Mouse (Mus musculus) urinary bladder, adult 18-20 months (tissue): Measurements from ENCODE around the gene Heg1.

Source experiments
- DNase-seq, 2 experiments: peaks; one replicate each; pipeline ENCODE4 v3.0.0; 2022; ENCODE audit warnings: low spot score in 2 of 2, mixed read lengths in 2 of 2

Gene Heg1

DNA sequence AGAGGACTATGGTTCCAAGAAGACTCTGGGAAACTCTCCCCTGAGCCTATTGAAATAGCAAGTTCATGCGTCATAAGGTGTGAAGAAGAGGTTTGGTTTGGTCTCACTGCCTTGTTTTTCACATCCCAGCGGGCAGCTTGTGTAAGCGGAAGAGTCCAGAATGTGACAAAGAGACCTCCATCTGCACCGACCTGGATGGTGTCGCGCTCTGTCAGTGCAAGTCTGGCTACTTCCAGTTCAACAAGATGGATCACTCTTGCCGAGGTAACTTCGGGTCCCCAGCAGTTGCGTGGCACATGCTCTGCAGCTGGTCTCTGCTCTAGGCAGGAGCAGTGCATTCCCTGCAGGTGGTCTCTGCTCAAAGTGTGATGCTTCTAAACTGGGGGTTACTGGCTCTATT lies 58.1 kb downstream of the Heg1 start:
- no peak for DNase-seq

- DNase-seq: no peak
Measured at GRCm38 (mm10) chr16:33744622-33745419, 60.7 kb downstream of the Heg1 start.

DNA sequence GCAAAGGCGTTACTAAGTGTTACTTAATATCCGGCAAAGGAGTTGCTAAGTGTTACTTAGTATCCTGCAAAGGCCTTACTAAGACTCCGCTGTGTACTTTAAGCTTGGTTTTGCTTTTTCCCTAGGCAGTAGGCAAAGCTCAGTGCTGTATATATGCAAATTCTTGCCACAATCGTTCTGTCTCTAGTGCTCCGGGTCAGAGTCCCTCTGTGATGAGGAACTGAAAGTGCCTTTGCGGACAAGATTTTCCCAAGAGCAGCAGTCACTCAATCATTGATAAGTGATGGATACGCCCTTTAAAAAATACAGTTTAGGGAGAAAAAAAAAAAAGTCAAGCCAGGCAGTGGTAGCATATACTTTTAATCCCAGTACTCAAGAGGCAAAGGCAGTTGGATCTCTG lies 61.3 kb downstream of the Heg1 start:
- DNase-seq: no peak

DNA sequence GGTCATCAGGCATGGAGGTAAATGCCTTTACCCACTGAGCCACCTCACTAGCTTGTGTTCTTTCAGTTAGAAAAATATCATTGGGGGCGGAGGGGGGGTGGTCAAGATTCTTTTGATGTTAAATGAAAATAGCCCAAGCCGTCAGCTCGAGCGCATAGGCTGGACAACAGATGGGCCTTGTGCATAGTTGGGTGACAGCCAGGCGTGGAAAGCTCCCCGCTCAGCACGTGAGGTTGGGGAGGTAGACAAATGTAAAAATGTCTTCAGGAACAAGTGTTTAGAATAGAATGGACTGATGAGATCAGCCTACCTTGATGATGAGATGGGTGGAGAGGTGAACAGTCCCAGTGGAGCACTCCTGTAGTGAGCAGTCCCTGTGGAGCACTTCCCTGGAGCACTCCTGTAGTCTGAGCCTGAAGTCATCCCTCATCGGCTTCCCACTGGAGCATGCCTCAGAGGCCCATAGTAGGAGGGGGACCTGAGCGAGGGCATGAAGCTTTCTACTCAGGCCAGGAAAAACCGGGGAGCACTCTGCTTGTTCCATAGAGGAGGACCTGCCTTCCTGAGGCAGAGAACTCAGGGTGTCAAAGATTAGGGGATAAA lies 62.0 kb downstream of the Heg1 start:
- no peak for DNase-seq

DNA sequence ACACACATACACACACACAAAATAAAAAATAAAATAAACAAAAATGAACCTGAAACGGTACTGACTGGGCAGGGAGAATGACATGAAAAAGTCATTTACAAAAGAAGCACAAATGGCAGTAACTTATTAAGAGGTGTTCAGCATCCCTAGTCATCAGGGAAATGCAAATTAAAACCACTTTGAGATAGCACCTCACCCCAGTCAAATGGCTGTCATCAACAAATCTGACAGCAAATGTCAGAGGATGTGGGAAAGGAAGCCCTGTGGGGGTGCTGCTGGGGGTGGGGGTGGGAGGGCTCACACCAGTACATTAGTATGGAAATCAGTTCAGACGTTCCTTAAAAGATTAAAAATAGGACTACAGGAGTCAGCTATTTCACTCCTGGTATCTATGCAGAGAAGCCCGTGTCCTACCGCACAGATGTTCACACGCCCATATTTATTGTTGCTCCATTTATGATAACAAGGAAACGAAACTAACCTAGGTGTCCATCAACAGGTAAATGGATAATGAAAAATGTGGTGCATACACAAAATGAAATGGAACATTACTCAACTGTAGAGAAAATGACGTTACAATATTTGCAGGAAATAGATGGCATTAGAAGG lies 63.3 kb downstream of the Heg1 start:
- DNase-seq: no peak

DNA sequence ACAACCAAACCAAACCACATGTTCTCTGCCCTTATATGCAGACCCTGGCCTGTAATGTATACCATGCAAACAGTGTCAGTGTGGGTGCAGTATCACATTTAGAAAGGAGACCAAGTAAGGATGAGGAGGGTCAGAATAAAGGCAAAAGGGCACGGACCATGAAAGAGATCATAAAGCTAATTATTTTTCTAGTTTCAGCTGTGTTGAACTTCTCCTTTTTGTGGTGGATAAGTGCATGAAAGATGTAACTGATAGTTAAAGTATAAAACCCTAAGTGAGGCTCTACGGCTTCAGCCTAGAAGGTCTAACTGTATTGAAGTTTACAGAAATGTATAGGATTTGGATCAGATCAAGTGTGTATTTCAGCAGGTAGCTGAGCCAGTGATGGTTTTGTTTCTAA lies 63.8 kb downstream of the Heg1 start:
- DNase-seq: no peak

GRCm38 (mm10) chr16:33751152-33751551 lies 67.0 kb downstream of the Heg1 start:
- DNase-seq: no peak

DNA sequence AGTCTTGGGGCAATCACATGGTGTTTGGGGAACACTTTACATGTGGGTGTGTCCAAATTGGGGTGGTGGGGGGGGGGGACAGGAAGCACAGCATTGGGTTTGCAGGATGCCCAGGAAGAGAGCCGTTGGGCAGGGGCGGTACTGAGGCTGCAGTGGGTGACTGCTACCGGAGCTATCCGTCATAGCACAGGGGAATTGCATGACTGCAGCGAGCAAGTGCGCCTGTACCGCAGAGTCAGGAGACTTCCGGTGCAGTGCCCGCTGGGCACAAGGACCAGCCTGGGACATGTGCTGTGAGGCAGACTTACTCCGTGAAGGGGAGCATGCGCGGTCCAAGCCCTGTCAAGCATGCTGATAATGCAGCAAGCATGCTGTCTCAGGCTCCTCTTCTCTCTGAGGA lies 67.4 kb downstream of the Heg1 start:
- peak in 1 of 2 experiments; percentile 30 for DNase-seq

DNA sequence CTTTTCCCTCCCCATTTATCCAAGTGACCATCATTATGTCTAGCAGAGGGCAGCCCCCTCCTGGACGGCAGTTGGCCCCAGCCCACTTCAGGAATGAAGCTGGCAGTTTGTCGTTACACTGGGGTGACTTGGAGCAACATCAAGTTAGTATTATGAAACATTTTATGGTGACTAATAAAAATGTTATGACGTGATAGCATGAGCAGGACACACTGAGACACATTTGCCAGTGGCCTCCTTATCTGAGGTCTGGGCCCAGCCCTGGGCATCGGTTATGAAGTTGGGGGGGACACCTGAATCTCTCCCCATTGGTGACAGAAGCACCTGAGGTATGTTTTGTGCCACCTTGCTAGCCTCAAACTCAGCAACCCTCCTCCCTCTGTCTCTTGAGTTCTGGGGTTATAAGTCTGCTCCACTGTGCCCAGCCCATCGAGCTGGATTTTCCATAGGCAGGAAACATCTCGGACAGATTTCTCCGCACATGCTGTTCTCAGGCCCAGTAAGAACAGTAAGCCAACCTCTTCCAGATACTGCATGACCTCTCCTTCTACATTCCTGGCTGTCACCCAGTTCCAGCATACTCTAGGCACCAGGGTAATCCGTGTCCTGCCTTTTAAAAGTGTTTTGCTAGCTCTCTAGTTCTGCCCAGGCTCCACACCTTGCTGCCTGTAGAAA lies 68.9 kb downstream of the Heg1 start:
- no peak for DNase-seq

- no peak for DNase-seq
Measured at GRCm38 (mm10) chr16:33755293-33755692, 71.1 kb downstream of the Heg1 start.

DNA sequence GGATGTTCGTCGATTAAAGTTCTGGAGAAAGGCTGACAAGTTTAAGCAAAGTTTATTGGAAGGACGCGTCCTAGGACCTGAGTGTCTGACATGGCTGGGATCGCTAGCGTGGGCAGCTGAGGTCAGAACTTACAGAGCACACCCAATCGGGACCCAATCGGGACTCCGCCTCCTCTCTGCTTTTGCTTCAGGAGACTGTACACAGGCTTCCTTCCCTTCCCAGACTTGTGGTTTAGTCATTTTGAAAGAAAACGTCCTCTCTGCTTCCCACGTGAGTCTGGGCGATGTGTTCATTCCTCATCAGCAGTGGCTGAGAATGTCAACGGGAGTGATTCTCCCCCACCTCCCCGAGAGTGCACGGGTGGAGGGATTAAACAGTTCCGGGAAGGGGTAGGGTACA lies 71.8 kb downstream of the Heg1 start:
- no peak for DNase-seq

- DNase-seq: no peak
Measured at GRCm38 (mm10) chr16:33756396-33756795, 72.2 kb downstream of the Heg1 start.

DNA sequence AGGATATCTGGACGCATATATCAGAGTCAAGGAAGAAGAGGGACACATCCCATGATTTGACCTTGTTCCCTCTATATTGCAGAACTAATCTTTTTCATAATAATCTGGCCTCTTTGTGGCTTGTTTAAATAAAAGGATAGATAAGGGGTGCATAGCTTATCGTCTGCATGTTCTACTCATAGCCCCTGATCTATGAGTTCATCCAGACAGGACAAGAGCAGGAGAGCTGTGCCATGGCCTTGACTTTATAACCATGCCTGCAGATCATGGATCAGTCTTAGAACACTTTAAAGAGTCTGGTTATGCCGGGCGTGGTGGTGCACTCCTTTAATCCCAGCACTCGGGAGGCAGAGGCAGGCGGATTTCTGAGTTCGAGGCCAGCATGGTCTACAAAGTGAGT lies 75.0 kb downstream of the Heg1 start:
- no peak for DNase-seq

DNA sequence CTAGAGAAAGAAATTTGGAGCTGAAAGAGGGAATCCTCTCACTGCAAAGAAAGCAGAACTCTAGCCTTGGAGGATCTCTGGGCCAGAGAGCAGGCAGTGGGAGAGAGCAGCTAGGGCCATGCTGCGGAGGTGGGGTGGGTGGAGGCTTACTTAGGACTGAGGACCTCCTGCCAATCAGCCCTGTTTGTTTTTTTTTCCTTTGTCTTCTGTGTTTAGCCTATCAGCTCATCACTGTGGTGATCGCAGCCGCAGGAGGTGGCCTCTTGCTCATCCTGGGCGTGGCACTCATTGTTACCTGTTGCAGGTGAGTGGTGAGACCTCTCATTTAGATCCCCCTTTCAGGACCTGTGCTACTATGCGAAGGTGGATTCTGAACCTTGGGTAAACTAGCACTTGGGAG lies 76.4 kb downstream of the Heg1 start:
- no peak for DNase-seq

- DNase-seq: no peak
Measured at GRCm38 (mm10) chr16:33760996-33761395, 76.8 kb downstream of the Heg1 start.

GRCm38 (mm10) chr16:33764501-33765193 lies 80.5 kb downstream of the Heg1 start:
- DNase-seq: no peak

DNA sequence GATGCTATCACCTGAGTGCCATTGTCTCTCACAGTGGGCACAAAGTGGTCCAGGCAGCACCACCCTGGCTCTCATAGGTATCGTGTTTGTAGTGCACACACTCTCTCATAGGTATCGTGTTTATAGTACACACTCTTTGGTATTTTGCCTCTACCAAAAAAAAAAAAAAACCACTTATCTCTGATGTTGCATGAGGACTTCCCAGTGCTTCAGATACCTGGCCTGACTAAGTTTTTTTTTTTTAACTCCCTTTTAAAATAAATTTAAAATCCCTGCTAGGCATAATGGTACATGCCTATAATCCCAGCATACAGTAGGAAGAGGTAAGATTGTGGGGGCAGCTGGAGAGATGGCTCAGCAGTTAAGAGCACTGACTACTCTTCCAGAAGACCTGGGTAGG lies 81.3 kb downstream of the Heg1 start:
- no peak for DNase-seq

- no peak for DNase-seq
Measured at GRCm38 (mm10) chr16:33766309-33766708, 82.1 kb downstream of the Heg1 start.

DNA sequence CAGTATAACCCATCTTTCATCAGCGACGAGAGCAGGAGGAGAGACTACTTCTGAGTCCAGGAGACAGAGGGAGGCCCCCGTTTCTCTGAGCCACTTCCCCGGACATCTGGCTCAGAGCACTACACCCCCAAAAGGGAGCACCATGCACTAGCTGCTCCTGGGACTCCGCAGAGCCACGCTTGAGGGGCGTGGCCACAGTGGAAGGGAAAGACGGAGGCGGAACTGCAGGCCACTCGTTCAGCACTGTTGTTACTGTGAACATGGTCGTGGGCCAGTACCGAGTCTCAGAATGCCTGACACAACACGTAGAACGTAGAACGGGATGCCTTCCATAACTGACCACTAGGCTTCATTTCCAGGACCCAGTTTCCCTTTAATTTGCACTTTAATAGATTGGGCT lies 82.6 kb downstream of the Heg1 start:
- DNase-seq: no peak

DNA sequence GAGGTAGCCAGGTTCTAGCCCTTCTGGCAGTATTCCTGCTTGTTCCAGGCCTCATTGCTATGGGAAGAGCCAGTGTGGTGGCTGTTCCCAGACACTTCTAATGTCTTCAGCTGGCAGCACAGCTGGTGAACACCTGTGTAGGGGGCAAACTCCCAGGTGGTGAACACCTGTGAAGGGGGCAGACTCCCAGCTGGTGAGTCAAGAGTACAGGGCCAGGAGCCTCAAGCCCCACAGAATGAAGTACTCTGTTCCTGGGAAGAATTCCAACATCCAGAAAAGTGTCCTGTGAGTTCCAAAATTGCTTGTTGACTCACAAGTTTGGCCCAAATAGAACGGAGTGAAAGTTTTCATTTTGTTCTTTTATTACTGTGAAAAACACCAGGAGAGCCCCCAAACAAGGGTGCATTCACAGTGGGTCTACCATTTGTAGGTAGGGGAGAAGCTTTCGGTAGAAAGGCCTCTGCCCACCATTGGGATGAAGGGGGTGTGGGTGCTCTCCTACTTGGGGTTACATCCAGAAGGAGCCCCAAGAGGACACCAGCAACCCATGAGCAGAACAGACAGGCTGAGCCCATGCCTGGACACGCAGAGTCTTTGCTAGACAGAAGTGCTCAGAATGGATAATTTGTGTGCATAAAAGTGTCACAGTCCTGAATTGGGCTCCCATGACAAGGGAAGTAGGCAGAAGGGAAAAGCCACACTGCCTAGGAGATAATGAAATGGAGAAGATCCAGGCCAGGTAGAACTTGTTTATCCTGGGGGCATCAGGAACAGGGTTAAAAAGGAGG lies 84.5 kb downstream of the Heg1 start:
- no peak for DNase-seq

DNA sequence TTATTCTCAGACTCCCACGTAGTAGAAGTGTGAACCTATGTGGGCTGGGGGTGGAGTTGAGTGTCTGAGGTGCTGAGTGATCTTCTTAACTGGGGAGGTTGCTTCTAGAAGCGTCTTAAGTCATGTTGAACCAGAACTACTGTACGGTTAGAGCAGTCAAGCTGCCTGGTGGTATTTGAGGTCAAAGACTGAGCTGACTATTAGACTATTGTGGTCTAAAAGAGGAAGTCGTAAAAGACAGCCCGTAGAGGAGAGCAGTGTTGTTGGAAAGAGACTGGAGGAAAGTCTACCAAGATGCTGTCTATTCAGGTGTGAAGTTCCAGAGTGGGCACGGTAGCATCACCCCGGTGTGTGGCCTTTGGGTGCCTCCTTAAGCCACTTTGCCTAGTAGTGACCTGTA lies 85.7 kb downstream of the Heg1 start:
- DNase-seq: no peak
